Mouse (Mus musculus): ENCODE measurements around the gene Gm30302.
"Not testable (repeated sequence)": the region's sequence is repeated elsewhere in the genome, so short reads cannot be mapped to it uniquely, and the experiment has no call there.

Gene Gm30302

GRCm38 (mm10) chr13:49798901-49799300 is at the start of gene Gm30302:
Gm30302 (minus strand) TSS chr13:49799001.
- DNase-seq (ENCODE audit: low read depth, low spot score): no peak

- DNase-seq (ENCODE audit: low read depth, low spot score): no peak
Measured at GRCm38 (mm10) chr13:49846751-49847150, 48.0 kb upstream of the Gm30302 start.

GRCm38 (mm10) chr13:49846141-49846540 is 47.3 kb upstream of the Gm30302 start:
- DNase-seq (ENCODE audit: low read depth, low spot score): no peak

GRCm38 (mm10) chr13:49845663-49846062 is 46.9 kb upstream of the Gm30302 start:
- DNase-seq (ENCODE audit: low read depth, low spot score): no peak

GRCm38 (mm10) chr13:49844071-49844470 is 45.3 kb upstream of the Gm30302 start:
- DNase-seq (ENCODE audit: low read depth, low spot score): no peak

DNA sequence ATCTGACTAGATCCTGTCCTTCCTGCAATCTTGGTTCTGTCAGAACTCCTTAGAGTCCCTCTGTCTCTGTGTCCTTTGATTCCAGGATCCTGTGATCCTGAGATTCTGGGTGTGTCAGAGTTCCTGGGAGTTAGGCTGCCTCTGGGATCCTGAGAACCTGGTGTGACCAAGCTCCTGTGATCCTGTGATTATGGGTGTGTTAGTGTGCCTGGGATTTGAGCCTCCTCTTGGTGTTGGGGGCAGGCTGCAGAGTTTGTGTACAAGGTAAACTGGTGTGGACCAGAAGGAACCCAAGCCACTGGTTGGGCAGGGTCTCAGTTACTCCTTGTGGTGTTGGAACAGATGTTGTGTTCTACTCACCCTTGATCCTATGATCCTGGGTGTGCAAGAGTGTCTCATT is 42.4 kb upstream of the Gm30302 start:
- DNase-seq (ENCODE audit: low read depth, low spot score): no peak

DNA sequence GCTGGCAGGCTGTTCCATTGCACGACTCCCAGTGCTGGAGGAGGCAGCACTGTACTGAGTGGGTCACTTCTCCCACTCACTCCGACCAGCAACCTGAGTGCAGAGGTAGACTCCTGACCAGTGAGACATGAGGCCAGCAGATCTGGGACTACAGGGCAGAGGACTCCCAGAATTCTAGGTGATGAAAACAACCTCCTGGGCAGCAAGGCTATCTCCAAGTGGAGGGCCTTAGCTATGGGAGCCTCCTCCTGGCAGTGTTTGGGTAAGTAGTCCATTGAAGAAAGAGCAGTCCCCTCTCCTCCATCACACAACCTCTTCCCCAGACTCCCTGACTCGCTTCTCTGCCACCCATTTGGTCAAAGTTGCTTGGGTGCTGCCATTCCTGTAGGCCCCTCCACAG is 31.6 kb upstream of the Gm30302 start:
- DNase-seq (ENCODE audit: low read depth, low spot score): no peak

GRCm38 (mm10) chr13:49825300-49825699 is 26.5 kb upstream of the Gm30302 start:
- DNase-seq (ENCODE audit: low read depth, low spot score): no peak

DNA sequence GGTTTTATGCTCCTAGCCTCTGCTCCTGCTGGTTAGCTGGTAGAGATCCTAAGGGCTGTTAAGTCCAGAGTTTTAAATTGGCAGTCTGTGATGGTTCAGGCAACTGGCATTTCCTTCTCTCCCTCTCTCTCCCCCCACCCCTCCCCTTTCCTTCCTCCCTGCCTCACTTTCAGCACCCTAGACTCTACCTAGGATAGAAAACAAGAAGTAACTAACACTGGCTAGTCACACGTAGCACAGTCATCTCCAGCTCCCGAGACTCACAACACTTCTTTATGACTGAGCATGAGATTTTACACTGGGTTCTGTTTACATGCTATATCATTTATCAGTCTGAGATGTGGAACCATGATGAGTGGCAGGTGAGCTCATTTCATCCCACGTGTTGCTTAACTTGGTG is 16.2 kb upstream of the Gm30302 start:
- DNase-seq (ENCODE audit: low read depth, low spot score): no peak

- no peak for DNase-seq (ENCODE audit: low read depth, low spot score)
Measured at GRCm38 (mm10) chr13:49814420-49814819, 15.6 kb upstream of the Gm30302 start.

DNA sequence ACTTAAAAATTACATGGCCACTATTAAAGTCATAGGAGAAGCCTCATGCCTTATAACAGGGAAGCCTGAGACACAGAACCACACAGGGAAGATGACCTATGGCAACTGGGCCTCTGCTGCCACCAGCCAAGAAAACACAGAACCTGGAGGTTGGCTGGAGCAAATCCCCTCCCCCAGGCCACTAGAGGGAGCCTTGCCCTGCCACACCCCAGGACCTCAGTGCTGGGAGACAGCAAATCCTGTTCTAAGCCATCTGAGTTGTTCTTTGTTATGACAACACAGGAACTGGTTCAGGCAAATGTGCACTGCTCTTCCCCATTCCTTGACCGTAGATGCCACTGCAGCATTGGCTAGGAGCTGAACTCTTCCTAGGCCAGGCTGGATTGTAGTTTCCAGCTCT is 8.3 kb upstream of the Gm30302 start:
- DNase-seq (ENCODE audit: low read depth, low spot score): no peak

GRCm38 (mm10) chr13:49788563-49789393 is 10.0 kb downstream of the Gm30302 start:
- no peak for DNase-seq (ENCODE audit: low read depth, low spot score)

DNA sequence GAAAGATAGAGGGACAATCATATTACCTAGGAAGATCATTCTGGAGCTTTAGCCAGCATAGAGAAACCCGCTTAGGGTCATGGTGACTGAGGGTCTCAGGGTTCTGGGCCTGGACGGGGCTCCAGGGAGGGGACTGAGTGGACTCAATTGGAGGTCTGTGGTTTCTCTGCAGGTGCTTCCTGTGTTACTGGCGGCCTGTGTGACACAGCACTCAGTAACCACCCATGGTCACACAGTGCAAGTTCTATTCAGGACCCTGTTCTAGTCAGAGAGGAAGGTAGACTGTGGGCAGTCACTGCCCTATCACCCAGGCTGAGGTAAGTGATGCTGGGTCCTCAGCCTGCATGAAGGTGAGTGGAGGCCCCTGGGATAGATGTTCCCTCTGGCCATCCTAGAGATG is 14.9 kb downstream of the Gm30302 start:
- no peak for DNase-seq (ENCODE audit: low read depth, low spot score)

- DNase-seq (ENCODE audit: low read depth, low spot score): not testable (repeated sequence)
Measured at GRCm38 (mm10) chr13:49771536-49771935, 27.3 kb downstream of the Gm30302 start.

- DNase-seq (ENCODE audit: low read depth, low spot score): no peak
Measured at GRCm38 (mm10) chr13:49769111-49769510, 29.7 kb downstream of the Gm30302 start.

DNA sequence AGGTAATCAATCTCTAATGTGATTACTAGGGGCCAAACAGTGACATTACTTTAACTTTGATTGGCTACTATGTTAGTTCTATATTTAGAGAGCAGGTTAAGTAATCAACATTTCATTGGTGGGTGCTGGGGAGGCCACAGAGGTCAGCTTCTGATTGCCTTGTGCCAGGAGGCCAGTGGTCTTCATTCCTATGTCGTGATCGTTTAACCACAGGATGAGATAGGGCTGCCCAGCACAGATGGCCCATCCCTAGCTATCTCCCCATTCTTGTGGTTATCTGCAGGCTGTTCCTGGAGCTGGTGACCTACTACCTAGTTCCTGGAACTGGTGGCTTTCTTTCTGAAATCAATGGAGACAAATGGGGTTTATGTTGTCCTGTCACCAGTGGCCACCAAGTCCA is 30.8 kb downstream of the Gm30302 start:
- no peak for DNase-seq (ENCODE audit: low read depth, low spot score)

DNA sequence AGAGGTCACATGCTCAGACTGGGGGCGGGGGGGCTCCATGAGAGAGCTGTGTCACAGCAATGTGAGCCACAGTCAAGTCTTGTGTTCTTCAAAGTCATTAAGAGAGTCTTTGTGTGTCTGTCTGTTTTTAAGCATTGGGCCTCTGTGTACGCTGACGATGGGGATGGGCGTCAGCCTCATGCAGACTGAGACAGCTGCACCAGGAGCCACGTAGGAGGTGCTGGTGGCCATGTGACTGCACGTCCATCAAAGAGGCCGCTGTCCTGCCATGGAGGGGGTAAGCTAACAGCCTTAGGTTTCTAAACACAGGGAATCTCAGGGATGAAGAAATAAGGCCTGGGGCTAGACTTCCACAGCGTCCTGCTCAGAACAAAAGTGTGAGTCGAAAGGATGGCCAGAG is 32.5 kb downstream of the Gm30302 start:
- DNase-seq (ENCODE audit: low read depth, low spot score): no peak

- no peak for DNase-seq (ENCODE audit: low read depth, low spot score)
Measured at GRCm38 (mm10) chr13:49765306-49765705, 33.5 kb downstream of the Gm30302 start.

DNA sequence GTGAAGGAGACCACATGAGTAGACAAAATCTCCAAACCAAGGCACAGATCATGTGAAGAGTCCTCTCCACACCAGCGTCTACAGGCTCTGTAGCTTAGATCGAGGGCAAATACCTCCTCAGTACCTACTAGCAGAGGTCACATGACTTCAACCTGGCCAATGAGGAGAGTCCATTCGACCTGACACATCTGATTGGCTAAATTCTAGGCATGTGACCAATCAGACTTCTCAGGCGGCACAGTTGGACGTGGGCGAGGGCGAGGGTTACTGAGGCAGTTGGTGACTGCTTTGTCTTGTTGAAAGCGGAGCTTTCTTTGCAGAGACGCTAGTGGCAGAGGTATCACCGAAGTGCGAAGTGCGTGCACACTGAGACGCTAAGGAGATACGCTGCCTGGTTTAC is 36.6 kb downstream of the Gm30302 start:
- DNase-seq (ENCODE audit: low read depth, low spot score): no peak

DNA sequence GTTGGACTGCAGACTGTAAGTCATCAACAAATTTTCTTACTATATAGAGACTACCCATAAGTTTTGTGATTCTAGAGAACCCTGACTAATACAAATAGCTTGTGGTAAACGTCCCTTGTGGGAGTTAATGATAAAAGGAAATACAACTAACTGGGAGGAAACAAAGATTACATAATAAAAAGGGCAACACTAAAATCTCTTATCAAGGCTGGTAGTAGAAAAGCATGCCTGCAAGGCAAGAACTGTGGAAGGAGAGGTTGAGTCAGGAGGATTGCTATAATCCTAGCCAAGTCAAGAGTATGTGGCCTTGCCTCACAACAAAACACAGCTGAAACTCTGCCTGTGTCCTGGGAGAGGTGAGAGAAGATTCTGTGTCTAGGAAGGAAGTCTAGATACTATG is 38.1 kb downstream of the Gm30302 start:
- DNase-seq (ENCODE audit: low read depth, low spot score): no peak

- no peak for DNase-seq (ENCODE audit: low read depth, low spot score)
Measured at GRCm38 (mm10) chr13:49757966-49758365, 40.8 kb downstream of the Gm30302 start.

GRCm38 (mm10) chr13:49756591-49756990 is 42.2 kb downstream of the Gm30302 start:
- no peak for DNase-seq (ENCODE audit: low read depth, low spot score)

DNA sequence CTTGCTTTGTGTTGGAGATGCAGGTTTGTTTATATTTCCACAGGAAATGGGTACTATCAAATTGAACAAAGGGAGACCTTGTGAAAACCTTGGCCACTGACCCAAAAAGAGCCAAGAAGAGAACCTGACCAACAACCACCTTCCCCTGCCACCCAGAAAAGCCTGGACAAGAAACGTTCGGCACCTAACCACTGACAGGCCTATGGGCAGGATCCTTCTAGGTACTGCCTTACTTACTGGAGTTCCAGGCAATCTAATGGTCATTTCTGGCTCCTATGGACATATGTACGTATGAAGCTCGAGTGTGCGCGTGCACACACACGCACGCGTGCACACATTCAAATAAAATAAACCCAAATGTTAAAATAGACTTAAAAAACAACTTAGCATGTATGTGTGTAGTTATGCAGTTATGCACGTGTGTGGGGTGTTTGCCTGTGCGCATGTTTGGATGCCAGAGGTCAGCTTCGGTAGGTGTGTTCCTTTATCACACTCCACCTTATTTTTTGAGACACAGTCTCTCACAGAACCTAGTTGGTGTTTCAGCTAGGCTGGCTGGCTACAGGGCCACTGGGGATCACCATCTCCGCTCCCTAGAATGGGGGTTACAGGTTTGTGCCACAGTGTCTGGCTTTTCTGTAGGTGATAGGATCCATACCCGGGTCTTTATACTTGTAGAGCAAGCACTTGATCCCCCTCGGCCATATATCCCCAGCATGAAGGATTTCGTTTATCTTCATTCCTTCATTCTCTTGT is 57.3 kb downstream of the Gm30302 start:
- DNase-seq (ENCODE audit: low read depth, low spot score): no peak
